Mouse (Mus musculus): Measurements from ENCODE around the gene Tbc1d4. TPM values are rescaled to one million over a fixed set of nuclear protein-coding genes. Genes with fewer than 3 reads are reported as not detected.

The Tbc1d4 gene
- total and polyA plus RNA-seq, 3 experiments: 20.6 to 72.9 (median 71.0) TPM

- H3K4me3 ChIP-seq (replicated peaks in 1 of 3; ENCODE audit: low read depth in 2 of 3, low read length in 2 of 3, poor library complexity in 1 of 3): peak overlapping the region; percentile 16 to 82 (median 28)
- in situ Hi-C loops (cut with MboI; ENCODE audit: low pct_ligation_motif_present, low pct_unique_long_range_greater_than_20kb, low sequenced_read_pairs) (no loop called here), dilution Hi-C loops (cut with MboI; ENCODE audit: extremely low pct_ligation_motif_present, extremely low pct_unique_long_range_greater_than_20kb, low sequenced_read_pairs) (no loop called here)
- H3K9me3 ChIP-seq (replicated peaks; ENCODE audit: low read length): no peaks in the 10 kb centered on the region
- peak overlapping the region; percentile 38; the same call in 1 of the 2 replicates for H3K27ac ChIP-seq (ENCODE audit: insufficient read depth, low read depth)
- H3K79me2 ChIP-seq (replicated peaks; ENCODE audit: control insufficient read depth, extremely low read depth, insufficient read depth, poor library complexity, severe bottlenecking): peaks cover 15% of the 10 kb centered on the region
- H3K4me2 ChIP-seq (ENCODE audit: insufficient read depth, low read depth, poor library complexity, severe bottlenecking): peak overlapping the region; percentile 78
- DNase-seq (ENCODE audit: extremely low read depth): peak; percentile 93
- TF ChIP-seq BHLHE40 (IDR thresholded peaks at IDR 0.05; ENCODE audit: low read depth, low read length) (peak; percentile 99), MYC (IDR thresholded peaks at IDR 0.05; ENCODE audit: low read depth, low read length) (peak; percentile 89), POLR2AphosphoS2 (IDR thresholded peaks at IDR 0.05; ENCODE audit: low read depth, low read length) (no peak), MEF2A (IDR thresholded peaks at IDR 0.05; ENCODE audit: borderline replicate concordance, low read depth, low read length) (peak; percentile 81), JUN (IDR thresholded peaks at IDR 0.05; ENCODE audit: insufficient read depth, low read depth, low read length) (no peak), RAD21 (IDR thresholded peaks at IDR 0.05; ENCODE audit: low read depth, low read length) (no peak), CHD1 (IDR thresholded peaks at IDR 0.05; ENCODE audit: low read depth, low read length) (0 out of 2 replicates have a peak, but pooled peaks have one; percentile 69), TBP (conservative IDR thresholded peaks at IDR 0.05; ENCODE audit: low read depth, low read length) (peak; percentile 49; the same call in 1 of the 2 replicates), ZNF384 (IDR thresholded peaks at IDR 0.05; ENCODE audit: low read depth, low read length) (0 out of 2 replicates have a peak, but pooled peaks have one; percentile 13), SIN3A (IDR thresholded peaks at IDR 0.05; ENCODE audit: low read length) (peak; percentile 98), PAX5 (IDR thresholded peaks at IDR 0.05; ENCODE audit: low read length) (no peak), EP300 (IDR thresholded peaks at IDR 0.05; ENCODE audit: low read length) (peak; percentile 56), CHD2 (IDR thresholded peaks at IDR 0.05; ENCODE audit: low read length) (no peak), ZC3H11A (IDR thresholded peaks at IDR 0.05; ENCODE audit: low read depth, low read length) (no peak), HCFC1 (IDR thresholded peaks at IDR 0.05; ENCODE audit: low read depth, low read length) (peak; percentile 85), JUND (conservative IDR thresholded peaks at IDR 0.05; ENCODE audit: low read depth, low read length) (no peak), RCOR1 (conservative IDR thresholded peaks at IDR 0.05; ENCODE audit: low read depth, low read length) (peak; percentile 78; the same call in 1 of the 2 replicates), MAZ (IDR thresholded peaks at IDR 0.05; ENCODE audit: low read depth, low read length) (no peak), GABPA (IDR thresholded peaks at IDR 0.05; ENCODE audit: insufficient replicate concordance, low read depth, low read length) (no peak), KAT2A (IDR thresholded peaks at IDR 0.05; ENCODE audit: insufficient replicate concordance, low read length) (0 out of 2 replicates have a peak, but pooled peaks have one; percentile 20), USF1 (IDR thresholded peaks at IDR 0.05; ENCODE audit: low read depth, low read length) (peak; percentile 84), ZMIZ1 (IDR thresholded peaks at IDR 0.05; ENCODE audit: low read depth, low read length) (no peak), MXI1 (IDR thresholded peaks at IDR 0.05; ENCODE audit: low read depth, low read length) (peak; percentile 83), TCF12 (IDR thresholded peaks at IDR 0.05; ENCODE audit: low read depth, low read length) (peak; percentile 50; the same call in 1 of the 2 replicates), POLR2A (IDR thresholded peaks at IDR 0.05; ENCODE audit: low read depth, low read length) (peak; percentile 35; the same call in 1 of the 2 replicates), IRF4 (IDR thresholded peaks at IDR 0.05; ENCODE audit: low read depth, low read length) (0 out of 2 replicates have a peak, but pooled peaks have one; percentile 48), SMC3 (IDR thresholded peaks at IDR 0.05; ENCODE audit: low read depth, low read length) (no peak), USF2 (conservative IDR thresholded peaks at IDR 0.05; ENCODE audit: low read depth, low read length) (peak; percentile 88), MAX (IDR thresholded peaks at IDR 0.05; ENCODE audit: low read length) (peak; percentile 99), CTCF (conservative IDR thresholded peaks at IDR 0.05 in 1 of 2, IDR thresholded peaks at IDR 0.05 in 1 of 2; ENCODE audit: low read depth in 2 of 2, low read length in 2 of 2) (no peak), MAFK (IDR thresholded peaks at IDR 0.05; ENCODE audit: insufficient replicate concordance, low read length) (0 out of 2 replicates have a peak, but pooled peaks have one; percentile 9), ELF1 (IDR thresholded peaks at IDR 0.05; ENCODE audit: low read depth, low read length) (peak; percentile 75), ETS1 (conservative IDR thresholded peaks at IDR 0.05; ENCODE audit: low read depth, low read length) (peak; percentile 76), NELFE (IDR thresholded peaks at IDR 0.05; ENCODE audit: low read depth, low read length) (peak; percentile 39; the same call in 1 of the 2 replicates), E2F4 (IDR thresholded peaks at IDR 0.05; ENCODE audit: insufficient replicate concordance, low read depth, low read length) (no peak), ZKSCAN1 (IDR thresholded peaks at IDR 0.05; ENCODE audit: borderline replicate concordance, low read depth, low read length) (no peak), UBTF (IDR thresholded peaks at IDR 0.05; ENCODE audit: low read depth, low read length) (no peak), NRF1 (IDR thresholded peaks at IDR 0.05; ENCODE audit: low read depth, low read length) (peak; percentile 42; the same call in 1 of the 2 replicates)
- H3K4me1 ChIP-seq (ENCODE audit: control insufficient read depth in 1 of 2, insufficient read depth in 2 of 2): peaks cover 6 to 47% of the 10 kb centered on the region in 2 experiments; a peak in 2 of 4 replicates
- H3K36me3 ChIP-seq (replicated peaks in 1 of 2; ENCODE audit: control insufficient read depth in 1 of 2, insufficient read depth in 1 of 2, low read length in 1 of 2): peaks cover 0 to 24% of the 10 kb centered on the region in 2 experiments
- 0 out of 2 replicates have a peak overlapping the region, but pooled peaks have one; percentile 28 for H3K9ac ChIP-seq (ENCODE audit: insufficient read depth, low read depth)
- H3K27me3 ChIP-seq (replicated peaks): no peaks in the 10 kb centered on the region
Observed at GRCm38 (mm10) chr14:101656307-101656706, 47.3 kb upstream of the Tbc1d4 start.

Data from CH12.LX (cell line).